Mouse (Mus musculus): ENCODE measurements around the gene Ggt7.
"Not testable (repeated sequence)": the region's sequence is repeated elsewhere in the genome, so short reads cannot be mapped to it uniquely, and the experiment has no call there.

The Ggt7 gene

GRCm38 (mm10) chr2:155507721-155508470, 10.1 kb downstream of the Ggt7 start:
- no peak for DNase-seq

GRCm38 (mm10) chr2:155505811-155506210, 12.2 kb downstream of the Ggt7 start:
- DNase-seq = no peak

DNA sequence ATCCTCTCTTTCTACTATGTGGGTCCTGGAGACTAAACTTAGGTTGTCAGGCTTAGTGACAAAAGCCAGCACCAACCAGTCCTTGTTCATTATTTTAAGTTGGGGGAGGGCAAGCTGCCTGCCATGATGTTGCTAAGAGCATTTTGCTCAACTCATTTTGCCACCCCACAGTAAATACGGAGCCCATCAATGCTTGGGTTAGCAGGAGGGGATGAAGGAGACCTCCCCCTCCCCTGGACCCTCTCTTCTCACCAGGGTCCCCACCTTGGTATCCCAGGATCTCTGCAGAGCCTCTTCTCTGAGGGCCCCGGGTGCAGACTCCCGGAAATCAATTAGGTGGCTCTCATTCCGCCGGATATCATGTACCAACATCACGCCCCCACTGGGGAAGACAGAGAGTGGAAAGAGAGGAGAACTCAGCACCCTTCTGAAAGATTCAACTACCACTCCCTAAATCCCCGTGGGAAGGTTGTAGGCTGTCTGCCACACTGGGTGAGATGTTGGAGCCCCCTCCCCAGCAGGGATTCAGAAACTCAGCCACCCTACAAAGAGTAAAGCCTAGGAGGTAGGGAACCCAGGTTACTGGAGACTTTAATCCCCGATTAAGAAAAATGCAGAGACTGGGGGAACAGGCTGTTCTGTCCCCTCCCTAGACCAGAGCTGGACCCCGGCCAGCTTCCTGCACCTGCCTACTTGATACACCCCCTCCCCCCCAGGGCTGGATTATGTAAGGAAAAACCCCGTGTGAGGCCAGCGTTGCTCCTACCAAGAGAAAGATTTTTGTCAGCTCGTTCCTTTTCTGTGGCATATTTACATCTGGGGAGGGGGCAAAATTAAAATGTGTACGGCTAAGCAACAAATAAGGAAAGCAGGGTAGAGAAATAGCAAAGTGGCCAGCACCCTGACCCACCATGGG, 13.3 kb downstream of the Ggt7 start:
- DNase-seq = no peak

- no peak for DNase-seq
These were observed 15.4 kb downstream of the Ggt7 start for GRCm38 (mm10) chr2:155502596-155502995.

- DNase-seq = no peak
These were observed 27.0 kb downstream of the Ggt7 start for GRCm38 (mm10) chr2:155490998-155491397.

GRCm38 (mm10) chr2:155482021-155482420, 36.0 kb downstream of the Ggt7 start:
- DNase-seq = peak; percentile 72

DNA sequence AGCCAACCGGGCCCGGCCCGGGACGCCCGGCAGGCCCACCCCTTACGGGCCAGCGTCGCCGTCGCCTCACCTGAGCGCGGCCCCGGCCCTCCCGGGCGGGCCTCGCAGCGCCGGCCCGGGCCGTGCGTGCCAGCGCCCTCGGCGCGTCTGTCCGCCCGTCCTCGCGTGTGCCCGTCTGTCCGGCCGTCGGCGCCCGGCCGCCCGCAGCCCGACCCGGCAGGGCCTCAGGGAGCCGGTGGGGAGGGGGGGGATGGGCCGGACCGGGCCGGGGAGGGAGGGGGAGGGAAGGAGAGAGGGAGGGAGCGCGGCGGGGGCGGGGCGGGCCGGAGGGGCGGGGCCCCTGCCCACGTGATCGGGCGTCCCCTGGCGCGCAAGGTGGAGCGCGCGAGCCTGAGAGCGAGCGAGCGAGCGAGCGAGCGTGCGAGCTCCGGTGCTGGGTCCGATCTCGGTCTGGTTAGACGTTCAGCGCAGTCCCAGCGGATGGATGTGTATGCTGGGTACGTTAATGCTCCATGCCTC, 44.4 kb downstream of the Ggt7 start, which contains the start of gene Ncoa6:
Ncoa6 (minus strand) TSS at position 325 of the 519 bp plus-strand sequence.
- peak; percentile 73 for DNase-seq

DNA sequence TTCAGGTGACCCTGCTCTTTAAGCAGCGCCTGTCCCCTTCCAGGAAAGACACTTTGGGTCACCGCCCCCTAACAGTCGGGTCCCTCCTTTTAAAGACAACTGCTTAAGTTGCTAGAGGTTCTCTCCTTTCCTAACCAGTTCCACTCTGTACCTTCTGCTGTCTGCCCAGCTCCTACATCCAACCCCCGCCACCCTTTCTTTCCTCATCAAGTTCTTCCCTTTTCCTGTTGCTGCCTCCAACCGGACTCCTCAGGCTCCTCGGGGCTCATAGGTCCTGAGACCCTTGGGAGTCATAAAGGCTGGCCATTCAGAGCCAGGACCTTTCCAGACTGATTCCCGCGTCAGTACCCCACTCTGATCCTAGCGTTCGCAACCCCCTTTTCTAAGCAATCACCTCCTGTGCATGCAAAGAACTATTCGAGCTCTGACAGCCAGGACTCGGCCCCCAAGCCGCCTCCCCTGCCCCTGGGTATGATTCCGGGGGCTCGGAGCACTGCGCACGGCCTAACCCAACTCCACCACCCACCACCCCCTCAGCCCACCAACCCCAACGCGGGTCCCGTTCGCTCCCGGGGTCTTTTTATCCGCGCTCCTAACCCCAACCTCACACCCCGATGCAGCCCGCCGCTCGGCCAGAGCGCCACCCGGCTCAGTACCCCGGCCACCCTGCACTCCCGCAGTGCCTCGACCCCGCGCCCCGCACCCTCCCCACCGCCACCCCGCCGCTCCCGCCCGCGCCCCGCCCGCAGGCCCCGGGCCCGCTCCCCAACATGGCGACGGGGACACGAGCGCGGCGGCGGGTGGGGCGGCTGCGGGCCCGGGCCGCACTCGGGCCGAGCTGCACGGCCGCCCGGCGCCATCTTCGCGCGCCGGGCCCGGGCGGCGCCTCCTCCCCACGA, 45.1 kb downstream of the Ggt7 start:
- peak; percentile 56 for DNase-seq

- no peak for DNase-seq
These were observed 51.2 kb downstream of the Ggt7 start for GRCm38 (mm10) chr2:155466861-155467260.

DNA sequence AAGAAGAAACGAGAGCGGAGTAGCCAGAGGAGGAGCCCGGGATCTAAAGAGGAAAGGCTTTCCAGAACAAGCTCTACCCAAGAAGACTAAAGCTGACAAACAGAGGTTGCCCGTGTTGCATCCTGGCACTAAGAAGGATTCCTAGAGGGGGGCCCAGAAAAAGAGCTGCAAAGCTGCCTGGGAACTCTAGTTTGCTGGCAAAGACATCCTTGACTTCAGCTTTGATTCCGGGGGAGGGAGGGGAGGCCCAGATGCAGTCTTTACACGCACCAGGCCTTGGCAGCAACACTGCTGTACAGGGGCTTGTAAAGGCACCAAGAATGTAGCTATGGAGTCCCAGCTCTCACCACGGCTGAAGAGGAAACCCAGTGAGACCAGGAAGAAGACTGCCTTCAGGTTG, 64.4 kb downstream of the Ggt7 start:
- no peak for DNase-seq

- no peak for DNase-seq
These were observed 66.8 kb downstream of the Ggt7 start for GRCm38 (mm10) chr2:155451256-155451655.

DNA sequence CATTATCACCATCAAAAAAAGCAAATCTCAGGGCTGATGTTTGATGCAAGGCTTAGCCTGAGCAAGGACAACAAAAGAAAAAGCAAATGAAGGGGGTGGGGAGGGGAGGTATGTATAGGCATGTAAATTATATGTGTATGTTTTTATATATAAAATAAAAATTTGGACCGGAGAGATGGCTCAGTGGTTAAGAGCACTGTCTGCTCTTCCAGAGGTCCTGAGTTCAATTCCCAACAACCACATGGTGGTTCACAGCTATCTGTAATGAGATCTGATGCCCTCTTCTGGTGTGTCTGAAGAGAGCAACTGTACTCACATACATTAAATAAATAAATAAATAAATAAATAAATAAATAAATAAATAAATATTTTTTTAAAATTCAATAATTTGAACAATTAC, 70.1 kb downstream of the Ggt7 start:
- not testable (repeated sequence) for DNase-seq

DNA sequence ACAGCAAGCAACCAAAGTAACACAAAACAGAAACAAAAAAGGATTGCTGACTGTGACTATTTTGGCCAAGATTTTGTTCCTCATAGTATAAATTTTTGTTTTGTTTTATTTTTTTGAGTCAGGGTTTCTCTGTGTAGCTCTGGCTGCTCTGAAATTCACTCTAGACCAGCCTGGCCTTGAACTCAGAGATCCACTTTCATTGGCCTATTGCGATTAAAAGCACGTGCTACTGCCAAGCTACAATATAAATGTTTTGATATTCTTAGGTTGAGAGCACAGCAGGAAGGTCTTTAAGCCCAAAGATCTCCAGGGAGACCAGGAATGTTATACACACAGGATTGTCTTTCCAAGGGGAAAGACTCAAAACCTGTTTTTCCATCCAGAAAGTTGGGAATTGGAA, 74.6 kb downstream of the Ggt7 start:
- DNase-seq = no peak

- no peak for DNase-seq
These were observed 75.1 kb downstream of the Ggt7 start for GRCm38 (mm10) chr2:155442916-155443315.
